Mouse (Mus musculus): ENCODE measurements around the gene Cbr1. TPM values are rescaled to one million over a fixed set of nuclear protein-coding genes. Genes with fewer than 3 reads are reported as not detected.

Gene Cbr1
- polyA plus RNA-seq, 1 experiment from 2014 or later, result 24.1 TPM

GRCm38 (mm10) chr16:93627761-93628400 is 22.2 kb downstream of the Cbr1 start, which contains the start of gene Gm5678:
TSS of gene Gm5678 (plus strand) at chr16:93628097.
- 68% methylated on average over 23 of the region's 23 CpGs for WGBS (ENCODE audit: insufficient replicate concordance)
- no peaks in the 10 kb centered on the region for H3K9me3 ChIP-seq (replicated peaks)
- H3K36me3 ChIP-seq, result no peaks in the 10 kb centered on the region
- no peak within 1 kb of the TSS for H3K9ac ChIP-seq
- no peaks in the 10 kb centered on the region for H3K4me1 ChIP-seq
- ATAC-seq, result no peak
- no peak within 1 kb of the TSS for H3K4me3 ChIP-seq
- H3K4me2 ChIP-seq, result no peak within 1 kb of the TSS
- peaks cover 27% of the 10 kb centered on the region; the same call in 1 of the 2 replicates for H3K27me3 ChIP-seq (replicated peaks)
- no peak within 1 kb of the TSS for H3K27ac ChIP-seq

- H3K4me1 ChIP-seq, result no peaks in the 10 kb centered on the region
- no peak for ATAC-seq
- no peak overlapping the region for H3K4me2 ChIP-seq
- H3K36me3 ChIP-seq, result no peaks in the 10 kb centered on the region
- H3K4me3 ChIP-seq, result no peak overlapping the region
- H3K9ac ChIP-seq, result no peak overlapping the region
- no peaks in the 10 kb centered on the region for H3K9me3 ChIP-seq (replicated peaks)
- WGBS (ENCODE audit: insufficient replicate concordance), result 29% methylated on average over 4 of the region's 4 CpGs
- H3K27me3 ChIP-seq (replicated peaks), result no peaks in the 10 kb centered on the region; the same call in 1 of the 2 replicates
- no peak overlapping the region for H3K27ac ChIP-seq
Measured at GRCm38 (mm10) chr16:93644006-93644405, 38.4 kb downstream of the Cbr1 start.

- H3K9me3 ChIP-seq (replicated peaks), result no peaks in the 10 kb centered on the region
- no peak overlapping the region for H3K4me3 ChIP-seq
- WGBS (ENCODE audit: insufficient replicate concordance), result 49% methylated on average over 5 of the region's 5 CpGs
- no peak for ATAC-seq
- no peak overlapping the region for H3K9ac ChIP-seq
- H3K27me3 ChIP-seq (replicated peaks), result 0 out of 2 replicates have a peak, but pooled peaks cover 5% of the 10 kb centered on the region
- no peak overlapping the region for H3K4me2 ChIP-seq
- H3K27ac ChIP-seq, result no peak overlapping the region
- no peaks in the 10 kb centered on the region for H3K36me3 ChIP-seq
- H3K4me1 ChIP-seq, result no peaks in the 10 kb centered on the region
Measured at GRCm38 (mm10) chr16:93648441-93649183, 43.0 kb downstream of the Cbr1 start.

Other genes starting within 250 kb of the Cbr1 start
- gene Setd4, start 1.8 kb upstream of the Cbr1 start, polyA plus RNA-seq (2016; fragmentation: Nextera tagmentation; extraction: Ambion mirVana), result 6.5 and 7.6 TPM in 2 replicates
- not detected in 2 replicates for gene Gm5678, start 22.2 kb downstream of the Cbr1 start, polyA plus RNA-seq (2016; fragmentation: Nextera tagmentation; extraction: Ambion mirVana)
- gene Cbr3, start 77.4 kb downstream of the Cbr1 start, polyA plus RNA-seq (2016; fragmentation: Nextera tagmentation; extraction: Ambion mirVana), result 0.11 and 0.37 TPM in 2 replicates
- gene Dop1b, start 106.1 kb downstream of the Cbr1 start, polyA plus RNA-seq (2016; fragmentation: Nextera tagmentation; extraction: Ambion mirVana), result 10.5 and 12.8 TPM in 2 replicates
- 22.6 and 26.3 TPM in 2 replicates for gene Morc3, start 226.3 kb downstream of the Cbr1 start, polyA plus RNA-seq (2016; fragmentation: Nextera tagmentation; extraction: Ambion mirVana)